Mouse (Mus musculus): ENCODE data around the gene Hoxd8. TPM values are rescaled to one million over a fixed set of nuclear protein-coding genes. Genes with fewer than 3 reads are reported as not detected.

Gene Hoxd8
- polyA plus RNA-seq (2012; rRNA removed): 0.78 and 0.92 TPM in 2 replicates

DNA sequence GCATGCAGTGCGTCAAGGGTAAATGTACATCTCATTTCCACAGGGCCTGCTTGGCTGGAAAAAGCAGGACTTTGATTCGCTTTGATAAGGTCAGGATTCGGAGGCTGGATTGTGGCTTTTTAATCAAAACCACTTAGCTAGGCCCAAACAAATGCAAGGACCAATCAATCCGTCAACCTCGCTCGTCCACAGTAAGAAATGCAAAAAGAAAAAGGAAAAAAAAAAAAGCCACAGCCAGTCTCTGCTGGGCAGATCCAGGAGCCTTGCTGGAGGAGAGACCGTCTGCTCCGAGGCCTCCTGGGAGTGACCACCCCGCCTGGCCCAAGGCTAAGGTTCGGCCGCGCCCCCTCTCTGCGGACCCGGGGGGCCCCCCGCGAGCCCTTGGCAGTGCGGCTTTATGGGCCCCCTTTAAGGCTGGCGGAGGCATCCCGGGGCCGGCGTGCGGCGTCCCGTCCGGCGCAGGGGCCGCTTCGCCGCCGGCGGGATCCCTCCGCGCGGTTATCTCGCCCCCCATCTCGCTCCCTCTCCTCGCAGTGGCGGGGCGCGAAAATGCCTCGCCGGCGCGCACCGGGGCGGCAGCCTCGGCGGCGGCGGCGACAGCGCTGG lies at the start of gene Hoxd8:
Hoxd8 (plus strand) TSS at position 223 of the 606 bp plus-strand sequence.
- 3% methylated on average over 48 of the region's 52 CpGs for WGBS
- no peak for DNase-seq (ENCODE audit: low read depth, low spot score)

DNA sequence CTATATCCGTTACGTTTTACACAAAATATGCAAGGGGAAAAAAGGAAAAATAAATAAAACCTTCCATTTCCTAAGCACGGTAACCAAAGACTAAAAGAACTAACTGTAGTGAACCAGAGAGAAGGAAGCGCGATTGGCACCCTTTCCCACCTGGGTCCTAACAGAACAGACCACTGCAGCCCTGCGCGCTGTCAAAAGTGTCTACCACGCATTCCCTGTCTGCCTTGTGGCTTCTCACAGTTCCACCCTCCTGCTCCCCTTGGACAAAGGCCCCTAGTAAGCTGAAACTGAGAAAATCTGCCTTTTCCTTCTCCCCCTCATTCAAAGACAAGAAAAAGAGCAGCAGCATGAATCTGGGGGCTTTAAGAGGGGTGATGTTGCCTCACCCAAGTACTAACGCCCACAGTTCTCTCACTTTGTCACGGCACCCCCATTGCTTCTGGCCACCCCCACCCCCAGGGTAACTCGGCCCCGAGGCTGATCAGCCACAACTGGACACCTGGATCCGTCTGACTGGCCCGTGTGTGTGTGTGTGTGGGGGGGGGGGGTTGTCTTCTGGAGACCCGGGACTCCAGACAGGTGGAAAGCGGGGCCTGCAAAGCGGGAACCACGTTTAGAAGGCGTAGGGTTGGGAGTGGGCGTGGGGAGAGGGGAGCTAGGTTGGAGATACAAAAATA lies 49.5 kb upstream of the Hoxd8 start:
- WGBS: 17% methylated on average over 20 of the region's 20 CpGs
- no peak for DNase-seq (ENCODE audit: low read depth, low spot score)

DNA sequence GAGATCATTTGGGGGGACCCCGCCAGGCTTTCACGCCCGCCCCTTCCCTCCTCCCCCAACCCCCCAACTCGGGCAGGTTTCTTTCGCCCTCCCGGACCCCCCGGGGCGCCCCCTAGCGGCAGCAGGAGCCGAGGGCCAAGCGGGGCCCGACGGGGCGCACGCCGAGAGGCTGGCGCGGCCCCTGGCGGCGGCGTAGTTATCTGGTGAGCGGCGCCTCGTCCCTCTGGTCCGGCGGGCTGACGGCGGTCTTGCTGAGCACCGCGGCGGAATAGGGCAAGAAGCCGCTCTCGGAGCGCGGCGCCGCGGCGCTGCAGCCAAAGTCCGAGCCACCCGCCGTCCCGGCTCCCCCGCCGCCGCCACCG lies 49.0 kb upstream of the Hoxd8 start:
- DNase-seq (ENCODE audit: low read depth, low spot score): no peak
- 2% methylated on average over 47 of the region's 47 CpGs for WGBS

DNA sequence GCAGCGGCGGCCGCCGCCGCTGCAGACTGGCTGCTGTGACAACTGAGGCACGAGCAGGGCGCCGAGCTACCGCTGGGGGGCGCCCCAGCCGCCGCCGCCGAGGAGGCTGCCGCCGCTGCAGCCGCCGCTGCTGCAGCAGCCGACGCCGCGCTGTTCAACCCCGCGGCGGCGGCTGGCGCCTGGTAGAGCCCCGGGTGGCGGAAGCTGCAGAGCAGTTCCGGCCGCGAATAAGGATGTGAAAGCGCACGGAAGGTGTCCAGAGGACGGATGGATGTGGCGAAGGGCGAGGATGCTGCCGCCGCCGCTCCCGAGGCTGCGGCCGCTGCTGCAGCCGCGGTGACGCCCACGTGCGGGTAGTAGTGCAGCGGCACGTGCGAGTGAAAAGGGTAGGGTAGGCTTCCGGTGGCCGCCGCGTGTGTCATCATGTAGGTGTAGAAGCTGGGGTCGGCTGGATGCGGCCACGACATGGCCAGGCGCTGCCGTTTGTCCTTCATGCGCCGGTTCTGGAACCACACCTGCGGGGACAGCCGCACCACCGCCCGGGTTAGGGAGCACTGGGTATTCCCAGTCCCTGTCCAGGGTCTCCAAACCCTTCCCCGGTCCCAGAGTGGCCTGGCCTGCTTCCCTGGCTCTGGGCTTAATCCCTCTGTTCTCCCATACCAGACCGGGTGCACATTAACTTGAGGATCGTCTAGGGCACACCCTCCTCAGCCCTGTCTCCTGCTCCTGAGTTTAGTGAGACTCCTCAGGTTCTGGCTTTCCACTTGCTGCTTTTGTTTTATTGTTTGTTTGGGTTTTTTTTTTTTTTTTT lies 48.4 kb upstream of the Hoxd8 start:
- WGBS: 1% methylated on average over 68 of the region's 69 CpGs
- DNase-seq (ENCODE audit: low read depth, low spot score): no peak

DNA sequence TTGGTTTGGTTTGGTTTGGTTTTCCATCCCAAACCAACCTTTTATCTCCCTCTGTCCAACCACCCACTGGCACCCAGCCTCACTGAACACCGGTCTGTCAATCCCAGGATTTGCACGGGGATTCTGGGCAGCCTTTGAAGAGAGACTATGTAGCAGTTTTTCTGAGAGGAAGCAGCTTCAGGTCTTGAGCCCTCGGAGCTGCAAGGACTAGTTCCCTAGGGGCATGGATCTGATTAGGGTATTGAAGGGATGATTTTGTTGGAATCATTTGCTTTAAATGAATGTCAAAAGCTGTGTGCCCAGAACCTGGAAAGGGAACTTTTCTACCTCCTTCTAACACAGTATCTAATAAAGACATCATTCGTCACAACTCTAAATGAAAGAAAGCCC lies 47.8 kb upstream of the Hoxd8 start:
- 17% methylated on average over 4 of the region's 4 CpGs for WGBS
- DNase-seq (ENCODE audit: low read depth, low spot score): no peak

DNA sequence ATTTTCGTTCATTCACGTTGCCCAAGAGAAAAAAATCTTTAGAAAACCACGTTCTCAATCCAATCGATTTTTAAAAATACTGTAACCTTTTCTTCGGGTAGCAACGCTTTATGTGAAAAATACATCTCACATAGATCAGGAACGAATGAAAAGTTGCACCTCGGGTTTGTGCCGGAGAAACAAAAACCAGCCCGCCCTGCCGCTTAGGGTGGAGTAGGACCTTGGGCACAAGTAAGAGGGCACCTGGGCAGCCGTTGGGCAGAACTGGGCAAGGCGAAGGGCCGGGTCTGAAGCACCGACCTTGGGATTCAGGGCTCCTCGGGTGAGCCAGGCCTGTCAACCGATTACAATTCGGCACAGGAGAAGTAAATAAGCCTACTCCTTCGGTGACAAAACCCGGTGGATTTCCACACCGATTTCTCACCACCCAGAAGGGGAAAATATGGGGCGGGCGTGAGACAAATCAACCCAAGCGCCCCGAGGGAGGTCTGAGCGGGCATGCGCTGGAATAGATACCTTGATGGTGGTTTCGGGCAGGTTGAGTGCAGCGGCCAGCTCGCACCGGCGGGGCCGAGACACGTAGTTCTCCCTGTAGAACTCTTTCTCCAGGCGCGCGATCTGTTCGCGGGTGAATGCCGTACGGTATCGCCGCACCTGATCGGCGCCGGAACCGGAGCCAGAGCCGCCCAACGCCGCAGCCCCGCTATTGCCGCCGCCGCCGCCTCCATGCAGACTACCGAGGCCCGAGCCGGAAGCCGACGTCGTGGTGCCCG lies 47.0 kb upstream of the Hoxd8 start:
- 6% methylated on average over 62 of the region's 62 CpGs for WGBS
- no peak for DNase-seq (ENCODE audit: low read depth, low spot score)

DNA sequence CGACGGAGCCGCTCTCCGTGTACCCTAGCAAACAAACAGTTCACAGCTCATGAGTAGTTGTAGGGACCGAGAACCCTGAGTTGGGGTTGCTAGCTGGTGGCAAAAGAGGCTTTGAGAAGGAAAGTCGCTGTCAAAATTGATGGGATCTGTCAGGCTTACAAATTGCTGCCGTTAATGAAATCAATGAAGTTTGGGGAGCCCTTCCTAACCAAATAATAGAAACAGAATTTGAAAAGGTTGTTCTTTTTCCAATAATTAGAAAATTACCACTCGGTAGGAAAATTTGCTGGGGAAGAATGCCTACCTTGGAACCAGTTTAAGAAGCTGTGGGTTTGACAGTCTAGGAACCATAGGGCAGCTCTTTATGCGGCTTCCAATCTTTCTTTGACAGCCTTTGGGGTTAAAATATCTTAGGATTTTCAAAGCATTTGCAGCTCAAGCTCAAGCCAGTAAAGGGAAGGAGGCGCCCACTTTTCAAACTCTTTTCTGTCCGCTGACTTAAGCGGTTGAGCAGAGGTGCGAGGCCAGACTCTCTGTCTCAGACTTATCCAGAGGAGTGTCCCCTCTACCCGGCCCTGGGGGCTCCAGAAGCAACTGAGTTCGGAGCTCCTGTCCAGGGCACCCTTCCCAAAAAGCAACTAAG lies 46.3 kb upstream of the Hoxd8 start:
- 11% methylated on average over 15 of the region's 15 CpGs for WGBS
- no peak for DNase-seq (ENCODE audit: low read depth, low spot score)

DNA sequence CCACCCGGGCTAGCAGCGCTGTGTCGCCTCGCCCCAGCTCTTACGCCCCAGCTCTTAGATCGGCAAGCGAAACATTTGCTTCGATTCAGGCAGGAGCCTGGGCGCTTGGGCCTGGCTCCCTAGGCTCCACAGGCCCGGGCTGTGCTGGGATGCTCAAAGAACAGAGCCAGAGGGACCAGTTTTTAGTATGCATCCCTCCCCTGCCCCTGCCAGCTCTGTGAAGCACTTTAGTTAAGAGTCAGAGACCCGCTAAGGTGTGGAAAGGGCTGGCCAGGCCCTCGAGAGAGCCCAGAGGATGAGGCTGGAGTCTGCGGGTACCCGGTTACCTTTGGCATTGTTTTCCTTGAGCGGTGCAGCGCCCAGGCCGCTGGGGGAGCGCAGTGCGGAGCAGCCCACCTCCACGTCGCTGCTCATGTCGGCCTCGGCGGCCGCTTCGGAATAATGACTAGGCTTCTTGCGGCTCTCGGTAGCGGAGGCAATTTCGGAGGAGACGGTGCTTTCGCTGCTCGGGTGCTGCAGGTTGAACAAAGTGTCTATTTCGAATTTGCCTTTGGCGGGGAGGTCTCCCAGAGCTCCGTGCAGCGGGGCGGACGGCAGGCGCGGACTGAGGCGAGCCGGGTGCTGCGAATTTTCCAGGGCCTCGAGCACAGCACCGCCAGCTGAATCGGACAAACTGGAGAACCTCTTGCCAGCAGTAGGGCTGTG lies 45.6 kb upstream of the Hoxd8 start:
- no peak for DNase-seq (ENCODE audit: low read depth, low spot score)
- 7% methylated on average over 47 of the region's 47 CpGs for WGBS

DNA sequence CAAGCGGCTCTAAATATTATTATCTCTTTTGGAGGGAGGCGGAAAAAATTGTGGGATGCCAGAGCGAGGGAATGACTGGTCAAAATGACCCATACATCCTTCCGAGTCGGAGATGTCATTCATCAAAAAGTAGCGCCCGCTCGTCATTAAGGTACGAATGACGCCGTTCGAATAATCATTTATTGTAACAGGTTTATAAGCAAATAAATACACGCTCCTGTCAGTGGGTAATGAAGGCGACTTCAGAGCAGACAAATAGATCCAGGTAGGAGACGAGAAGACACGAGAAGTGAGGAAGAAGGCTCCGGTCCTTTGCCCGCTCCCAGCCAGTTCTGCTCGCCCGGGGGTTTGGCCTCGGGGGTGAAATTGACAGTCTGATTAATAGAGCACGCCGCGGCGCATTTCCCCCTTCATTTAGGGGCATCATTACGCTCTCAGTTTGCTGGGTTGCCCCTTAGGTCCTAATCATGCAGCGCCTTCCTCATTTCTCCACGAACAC lies 44.9 kb upstream of the Hoxd8 start, which contains the start of gene Evx2:
Evx2 (minus strand) TSS at position 51 of the 499 bp plus-strand sequence.
- DNase-seq (ENCODE audit: low read depth, low spot score): no peak
- WGBS: 7% methylated on average over 28 of the region's 28 CpGs

DNA sequence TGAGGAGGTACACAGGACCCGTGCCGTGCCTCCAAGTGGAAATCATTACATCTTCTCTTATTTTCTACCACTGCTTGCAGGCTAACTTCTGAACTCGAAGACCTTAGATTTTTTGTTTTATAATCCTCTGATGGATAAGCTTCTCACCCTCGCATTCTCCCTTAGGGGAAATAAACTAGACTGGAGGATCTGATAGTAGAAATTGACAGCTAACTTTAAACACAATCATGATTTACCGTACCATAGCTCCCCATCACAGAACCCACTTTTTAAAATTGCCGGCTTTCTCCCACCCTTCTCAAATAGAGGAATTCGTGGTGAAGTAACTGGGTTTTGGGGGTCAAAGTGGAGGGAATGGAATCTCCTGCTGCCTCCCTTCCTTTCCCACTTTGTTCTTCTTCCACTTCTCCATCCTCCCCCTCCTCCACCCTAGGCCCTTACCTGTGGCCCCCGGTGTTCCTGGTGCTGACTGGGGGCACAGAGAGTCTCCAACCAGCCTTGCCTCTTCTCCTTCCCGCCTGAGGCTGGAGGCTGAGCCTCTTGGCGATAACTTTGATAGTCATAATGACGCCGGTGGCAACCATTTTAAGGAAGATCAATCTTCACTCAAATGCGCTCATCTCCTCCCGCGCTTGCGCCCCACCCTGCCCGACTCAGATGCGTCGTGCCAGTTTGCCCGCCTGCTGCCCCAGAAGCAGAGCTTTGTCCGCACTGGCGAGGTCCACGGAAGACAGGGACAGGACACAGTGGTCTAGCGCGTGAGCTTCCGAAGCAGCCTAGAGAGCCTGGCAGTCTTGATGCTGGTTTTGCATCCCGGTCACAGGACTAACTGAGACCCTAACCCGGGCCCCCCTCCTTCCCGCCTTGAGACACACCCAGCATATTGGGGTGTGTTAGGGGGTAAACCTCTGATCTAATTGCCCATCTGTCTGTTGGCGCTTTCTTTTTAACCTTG lies 43.7 kb upstream of the Hoxd8 start:
- DNase-seq (ENCODE audit: low read depth, low spot score): no peak
- 4% methylated on average over 30 of the region's 30 CpGs for WGBS

DNA sequence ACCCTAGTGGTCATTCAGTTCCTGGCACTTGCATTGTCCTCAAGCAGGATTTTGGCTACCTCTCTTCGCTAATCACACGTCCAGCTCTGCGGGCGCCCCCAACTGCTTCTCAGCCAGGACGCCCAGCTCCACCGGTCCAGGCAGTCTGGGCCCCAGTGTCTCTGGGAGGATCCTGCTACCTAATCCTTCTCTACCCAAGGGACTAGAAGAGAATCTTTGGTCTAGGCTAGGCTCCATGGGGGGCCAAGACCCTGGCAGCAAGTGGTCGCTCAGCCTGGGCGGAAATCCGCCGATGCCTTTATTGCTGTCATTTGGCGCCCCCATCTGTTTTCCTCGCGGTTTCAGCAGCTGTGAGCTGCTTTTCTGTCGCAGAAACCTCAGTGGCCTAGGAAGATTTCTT lies 42.7 kb upstream of the Hoxd8 start:
- DNase-seq (ENCODE audit: low read depth, low spot score): no peak
- 5% methylated on average over 14 of the region's 14 CpGs for whole genome bisulfite sequencing

DNA sequence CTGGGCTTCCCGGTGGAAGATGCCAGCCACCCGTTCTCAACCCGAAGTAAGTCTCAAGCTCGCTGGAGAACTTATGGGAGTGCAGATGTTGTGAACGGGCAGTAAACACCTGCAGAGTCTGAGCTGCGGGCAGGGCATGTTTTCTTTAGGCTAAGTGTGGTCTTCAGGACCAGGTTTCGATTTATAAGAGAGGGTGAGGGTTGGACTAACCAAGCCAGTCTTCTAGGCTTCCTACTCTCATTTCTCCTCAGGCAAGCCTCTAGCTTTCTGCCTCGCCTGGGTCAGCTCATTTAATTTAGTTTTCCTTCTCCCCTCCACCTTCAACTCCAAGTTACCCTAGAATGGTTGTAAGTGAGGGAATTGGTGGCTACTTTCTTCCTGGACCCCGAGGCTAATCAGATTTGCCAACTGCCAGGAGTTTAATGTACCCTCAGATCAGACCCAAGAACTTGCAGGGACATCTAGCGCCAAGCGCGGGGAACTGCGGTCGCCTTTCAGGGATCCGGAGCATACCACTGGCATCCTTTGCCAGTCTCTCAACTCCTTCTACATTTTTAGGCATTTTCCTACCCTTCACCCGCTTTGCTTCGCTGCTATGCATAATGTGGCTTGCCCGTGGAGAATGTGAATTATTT lies 41.0 kb upstream of the Hoxd8 start:
- no peak for DNase-seq (ENCODE audit: low read depth, low spot score)
- 7% methylated on average over 18 of the region's 18 CpGs for WGBS

DNA sequence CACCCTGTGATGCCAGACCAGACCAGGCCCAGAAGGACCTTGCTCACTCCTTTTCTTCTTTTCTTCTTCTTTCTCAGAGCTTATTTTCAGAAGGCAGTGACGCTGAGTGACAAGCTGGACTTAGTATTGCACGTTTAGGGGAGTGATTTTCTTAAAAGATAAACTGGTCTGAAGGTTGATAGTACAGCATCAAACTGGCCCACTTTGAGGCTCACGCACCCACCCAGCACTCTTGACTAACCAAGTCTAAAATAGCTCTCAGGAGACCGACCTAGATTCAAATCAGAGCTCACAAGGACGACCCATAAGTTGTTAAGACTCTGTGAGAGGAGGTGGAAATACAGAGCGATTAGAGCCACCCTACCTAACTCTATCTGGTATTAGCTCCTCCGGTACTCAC lies 38.0 kb upstream of the Hoxd8 start:
- DNase-seq (ENCODE audit: low read depth, low spot score): no peak
- 26% methylated on average over 7 of the region's 7 CpGs for WGBS

DNA sequence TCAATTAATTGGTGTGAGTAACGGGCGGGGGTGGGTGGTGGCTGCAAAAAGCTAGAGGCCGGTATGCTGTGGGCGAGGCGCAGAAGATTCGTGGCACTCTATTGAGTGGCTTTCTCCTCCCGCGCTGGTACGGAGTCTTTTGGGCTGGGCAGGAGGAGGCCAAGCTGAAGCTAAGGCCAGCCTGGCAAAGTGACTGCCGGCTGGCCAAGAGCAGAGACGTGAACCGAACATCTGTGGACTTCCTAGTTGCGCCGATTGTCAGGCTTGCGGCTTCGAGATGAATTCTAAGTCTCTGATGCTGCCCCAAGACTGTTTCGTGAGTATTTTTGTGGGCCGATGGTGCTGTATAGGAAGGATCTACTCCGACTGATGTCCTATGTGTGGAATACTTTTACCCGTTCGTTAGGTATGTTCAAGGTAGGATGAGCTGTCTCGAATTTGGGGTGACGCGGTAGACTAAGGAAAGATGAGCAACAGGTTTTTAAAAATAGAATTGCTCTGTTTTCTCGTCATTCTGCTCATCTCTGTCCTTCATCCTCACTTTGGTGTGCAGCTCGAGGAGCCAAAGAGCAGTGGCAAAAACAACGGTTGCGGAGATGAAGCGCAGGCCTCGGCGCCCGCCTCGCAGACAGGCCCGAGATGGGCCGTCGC lies 37.1 kb upstream of the Hoxd8 start:
- DNase-seq (ENCODE audit: low read depth, low spot score): no peak
- WGBS: 8% methylated on average over 36 of the region's 36 CpGs

DNA sequence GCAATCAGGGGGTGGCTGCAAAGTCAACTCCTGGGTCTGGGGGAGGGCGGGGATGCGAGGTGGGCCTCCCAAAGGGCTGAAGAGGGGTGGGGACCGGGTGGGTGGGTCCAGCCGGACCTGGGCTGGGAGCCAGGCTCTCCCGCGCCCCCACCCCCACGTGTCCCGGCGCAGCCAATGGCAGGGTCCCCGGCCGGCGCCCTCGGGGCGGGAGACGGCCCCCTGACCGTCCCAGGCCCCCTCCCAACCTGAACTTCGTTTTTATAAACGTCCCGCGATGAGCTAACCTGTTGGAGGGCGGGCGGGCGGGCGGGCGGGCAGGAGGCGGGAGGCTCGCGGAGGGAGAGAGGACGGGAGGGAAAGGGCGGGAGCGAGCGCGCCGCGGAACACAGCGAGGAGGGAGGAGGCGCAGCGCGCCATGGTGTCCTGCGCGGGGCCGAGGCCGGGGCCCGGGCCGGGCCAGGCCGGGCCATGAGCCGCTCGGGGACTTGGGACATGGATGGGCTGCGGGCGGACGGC lies 36.5 kb upstream of the Hoxd8 start, which contains the start of gene Hoxd13:
Hoxd13 (plus strand) TSS at position 469 of the 516 bp plus-strand sequence.
- no peak for DNase-seq (ENCODE audit: low read depth, low spot score)

DNA sequence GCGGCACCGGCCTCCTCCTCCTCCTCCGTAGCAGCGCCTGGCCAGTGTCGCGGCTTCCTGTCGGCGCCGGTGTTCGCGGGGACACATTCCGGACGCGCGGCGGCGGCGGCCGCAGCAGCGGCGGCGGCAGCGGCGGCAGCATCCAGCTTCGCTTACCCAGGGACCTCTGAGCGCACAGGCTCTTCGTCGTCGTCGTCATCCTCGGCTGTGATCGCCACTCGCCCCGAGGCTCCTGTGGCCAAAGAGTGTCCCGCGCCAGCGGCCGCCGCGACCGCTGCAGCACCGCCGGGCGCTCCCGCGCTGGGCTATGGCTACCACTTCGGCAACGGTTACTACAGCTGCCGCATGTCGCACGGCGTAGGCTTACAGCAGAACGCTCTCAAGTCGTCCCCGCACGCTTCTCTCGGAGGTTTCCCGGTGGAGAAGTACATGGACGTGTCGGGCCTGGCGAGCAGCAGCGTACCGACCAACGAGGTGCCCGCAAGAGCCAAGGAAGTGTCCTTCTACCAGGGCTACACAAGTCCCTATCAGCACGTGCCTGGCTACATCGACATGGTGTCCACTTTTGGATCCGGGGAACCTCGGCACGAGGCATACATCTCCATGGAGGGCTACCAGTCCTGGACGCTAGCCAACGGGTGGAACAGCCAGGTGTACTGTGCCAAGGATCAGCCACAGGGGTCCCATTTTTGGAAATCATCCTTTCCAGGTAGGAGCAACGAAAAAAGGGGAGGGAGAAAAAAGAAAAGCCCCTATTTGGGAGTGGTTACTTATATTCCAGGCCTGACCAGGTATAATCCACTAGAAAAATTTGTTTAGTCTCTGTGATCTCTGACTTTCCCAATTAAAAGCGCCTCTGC lies 35.8 kb upstream of the Hoxd8 start:
- no peak for DNase-seq (ENCODE audit: low read depth, low spot score)
- WGBS: 2% methylated on average over 65 of the region's 74 CpGs

More for the DNA sequence above, 36.5 kb upstream of the Hoxd8 start, which contains the start of gene Hoxd13:
- WGBS: under 1% methylated on average over 49 of the region's 51 CpGs
